Mouse (Mus musculus): ENCODE measurements around the gene Zfp827. TPM values are rescaled to one million over a fixed set of nuclear protein-coding genes. Genes with fewer than 3 reads are reported as not detected.

Zfp827 gene
- polyA plus RNA-seq, 1 experiment, result 32.4 TPM

GRCm38 (mm10) chr8:79079196-79079561, 50.9 kb downstream of the Zfp827 start:
- Histone ChIP-seq H3K4me3 (ENCODE audit: insufficient read depth, low read length) (no peak overlapping the region), H3K27ac (ENCODE audit: insufficient read depth, low read length) (0 out of 2 replicates have a peak overlapping the region, but pooled peaks have one; percentile 22), H3K4me1 (ENCODE audit: control insufficient read depth, insufficient read depth, low read length) (peaks cover 15% of the 10 kb centered on the region; the same call in 1 of the 2 replicates)
- no peak for TF ChIP-seq CTCF (IDR thresholded peaks at IDR 0.05; ENCODE audit: extremely low read depth, insufficient read depth, low read length)
- TF ChIP-seq POLR2A (IDR thresholded peaks at IDR 0.05; ENCODE audit: extremely low read depth, insufficient read depth, low read length), result no peak

GRCm38 (mm10) chr8:79080096-79080739, 52.0 kb downstream of the Zfp827 start:
- Histone ChIP-seq H3K4me3 (ENCODE audit: insufficient read depth, low read length) (no peak overlapping the region), H3K27ac (ENCODE audit: insufficient read depth, low read length) (peak overlapping the region; percentile 55), H3K4me1 (ENCODE audit: control insufficient read depth, insufficient read depth, low read length) (peaks cover 15% of the 10 kb centered on the region; the same call in 1 of the 2 replicates)
- TF ChIP-seq CTCF (IDR thresholded peaks at IDR 0.05; ENCODE audit: extremely low read depth, insufficient read depth, low read length), result no peak

GRCm38 (mm10) chr8:79081333-79081732, 53.1 kb downstream of the Zfp827 start:
- Histone ChIP-seq H3K4me3 (ENCODE audit: insufficient read depth, low read length) (no peak overlapping the region), H3K27ac (ENCODE audit: insufficient read depth, low read length) (peak overlapping the region; percentile 62; the same call in 1 of the 2 replicates), H3K4me1 (ENCODE audit: control insufficient read depth, insufficient read depth, low read length) (peaks cover 15% of the 10 kb centered on the region; the same call in 1 of the 2 replicates)
- TF ChIP-seq POLR2A (IDR thresholded peaks at IDR 0.05; ENCODE audit: extremely low read depth, insufficient read depth, low read length), result no peak
- no peak for TF ChIP-seq CTCF (IDR thresholded peaks at IDR 0.05; ENCODE audit: extremely low read depth, insufficient read depth, low read length)

- TF ChIP-seq POLR2A (IDR thresholded peaks at IDR 0.05; ENCODE audit: extremely low read depth, insufficient read depth, low read length), result no peak
- TF ChIP-seq CTCF (IDR thresholded peaks at IDR 0.05; ENCODE audit: extremely low read depth, insufficient read depth, low read length), result no peak
- H3K4me1 ChIP-seq (ENCODE audit: control insufficient read depth, insufficient read depth, low read length), result peaks cover 15% of the 10 kb centered on the region; the same call in 1 of the 2 replicates
- no peak overlapping the region; the same call in 1 of the 2 replicates for H3K27ac ChIP-seq (ENCODE audit: insufficient read depth, low read length)
- no peak overlapping the region for H3K4me3 ChIP-seq (ENCODE audit: insufficient read depth, low read length)
These were observed 53.7 kb downstream of the Zfp827 start for GRCm38 (mm10) chr8:79081955-79082354.

GRCm38 (mm10) chr8:79083461-79084358, 55.5 kb downstream of the Zfp827 start:
- TF ChIP-seq POLR2A (IDR thresholded peaks at IDR 0.05; ENCODE audit: extremely low read depth, insufficient read depth, low read length) (no peak), CTCF (IDR thresholded peaks at IDR 0.05; ENCODE audit: extremely low read depth, insufficient read depth, low read length) (no peak)
- no peak overlapping the region for H3K27ac ChIP-seq (ENCODE audit: insufficient read depth, low read length)
- H3K4me1 ChIP-seq (ENCODE audit: control insufficient read depth, insufficient read depth, low read length), result peaks cover 12% of the 10 kb centered on the region; the same call in 1 of the 2 replicates
- no peak overlapping the region for H3K4me3 ChIP-seq (ENCODE audit: insufficient read depth, low read length)

GRCm38 (mm10) chr8:79084359-79084820, 56.2 kb downstream of the Zfp827 start:
- Histone ChIP-seq H3K4me1 (ENCODE audit: control insufficient read depth, insufficient read depth, low read length) (peaks cover 12% of the 10 kb centered on the region; the same call in 1 of the 2 replicates), H3K4me3 (ENCODE audit: insufficient read depth, low read length) (no peak overlapping the region), H3K27ac (ENCODE audit: insufficient read depth, low read length) (no peak overlapping the region)
- no peak for TF ChIP-seq POLR2A (IDR thresholded peaks at IDR 0.05; ENCODE audit: extremely low read depth, insufficient read depth, low read length)
- no peak for TF ChIP-seq CTCF (IDR thresholded peaks at IDR 0.05; ENCODE audit: extremely low read depth, insufficient read depth, low read length)

- H3K4me3 ChIP-seq (ENCODE audit: insufficient read depth, low read length), result no peak overlapping the region
- peaks cover 2% of the 10 kb centered on the region; the same call in 1 of the 2 replicates for H3K4me1 ChIP-seq (ENCODE audit: control insufficient read depth, insufficient read depth, low read length)
- no peak overlapping the region for H3K27ac ChIP-seq (ENCODE audit: insufficient read depth, low read length)
- TF ChIP-seq POLR2A (IDR thresholded peaks at IDR 0.05; ENCODE audit: extremely low read depth, insufficient read depth, low read length), result no peak
- no peak for TF ChIP-seq CTCF (IDR thresholded peaks at IDR 0.05; ENCODE audit: extremely low read depth, insufficient read depth, low read length)
These were observed 66.2 kb downstream of the Zfp827 start for GRCm38 (mm10) chr8:79094422-79094821.

GRCm38 (mm10) chr8:79095162-79095561, 66.9 kb downstream of the Zfp827 start:
- Histone ChIP-seq H3K4me1 (ENCODE audit: control insufficient read depth, insufficient read depth, low read length) (peaks cover 2% of the 10 kb centered on the region; the same call in 1 of the 2 replicates), H3K27ac (ENCODE audit: insufficient read depth, low read length) (0 out of 2 replicates have a peak overlapping the region, but pooled peaks have one; percentile 30), H3K4me3 (ENCODE audit: insufficient read depth, low read length) (no peak overlapping the region)
- TF ChIP-seq POLR2A (IDR thresholded peaks at IDR 0.05; ENCODE audit: extremely low read depth, insufficient read depth, low read length) (no peak), CTCF (IDR thresholded peaks at IDR 0.05; ENCODE audit: extremely low read depth, insufficient read depth, low read length) (no peak)

- H3K4me1 ChIP-seq (ENCODE audit: control insufficient read depth, insufficient read depth, low read length), result peaks cover 2% of the 10 kb centered on the region; the same call in 1 of the 2 replicates
- H3K27ac ChIP-seq (ENCODE audit: insufficient read depth, low read length), result no peak overlapping the region
- no peak overlapping the region for H3K4me3 ChIP-seq (ENCODE audit: insufficient read depth, low read length)
- TF ChIP-seq POLR2A (IDR thresholded peaks at IDR 0.05; ENCODE audit: extremely low read depth, insufficient read depth, low read length) (no peak), CTCF (IDR thresholded peaks at IDR 0.05; ENCODE audit: extremely low read depth, insufficient read depth, low read length) (no peak)
These were observed 68.7 kb downstream of the Zfp827 start for GRCm38 (mm10) chr8:79096970-79097369.

Data from cortical plate, adult 2 months (tissue).